Mouse (Mus musculus) lung, embryonic 16.5 days (tissue): ENCODE measurements around the gene Vps33b. TPM values are rescaled to one million over a fixed set of nuclear protein-coding genes. Genes with fewer than 3 reads are reported as not detected.
A peak's percentile ranks its signal among the peaks of the same experiment; 100 is the strongest.

Experiments
- ATAC-seq: fragments of 200-750 bp; cut with Nextera tagmentation; 2 replicates; pipeline ENCODE4 v1.8.0; 2017; ENCODE audit warnings: low read depth, mild to moderate bottlenecking, moderate library complexity
- H3K27ac ChIP-seq: fragments of 300-500 bp; sonication (generic); 2 replicates; pipeline ENCODE4 v1.5.1; 2014; ENCODE audit warnings: mild to moderate bottlenecking, control low read depth, low read length
- H3K27me3 ChIP-seq: fragments of 300-500 bp; sonication (generic); 2 replicates; pipeline ENCODE4 v1.6.1; 2014; ENCODE audit warnings: low read depth, low read length, mixed read lengths; ENCODE audit not compliant: control insufficient read depth, insufficient read depth
- H3K36me3 ChIP-seq: fragments of 300-500 bp; sonication (generic); 2 replicates; pipeline ENCODE4 v1.6.1; 2014; ENCODE audit warnings: low read length; ENCODE audit not compliant: control insufficient read depth, insufficient read depth
- H3K4me1 ChIP-seq: fragments of 300-500 bp; sonication (generic); replicated peaks from 2 replicates; pipeline ENCODE4 v1.6.1; 2014; ENCODE audit warnings: low read length, mixed read lengths; ENCODE audit not compliant: control insufficient read depth, insufficient read depth
- H3K4me2 ChIP-seq: fragments of 300-500 bp; sonication (generic); 2 replicates; pipeline ENCODE4 v1.6.1; 2014; ENCODE audit warnings: low read depth, low read length, control low read depth
- H3K4me3 ChIP-seq: fragments of 300-500 bp; sonication (generic); 2 replicates; pipeline ENCODE4 v1.5.1; 2014; ENCODE audit warnings: mild to moderate bottlenecking, low read length, control low read depth
- H3K9ac ChIP-seq: fragments of 300-500 bp; sonication (generic); 2 replicates; pipeline ENCODE4 v1.6.1; 2014; ENCODE audit warnings: low read length, control low read depth
- H3K9me3 ChIP-seq: fragments of 300-500 bp; sonication (generic); 2 replicates; pipeline ENCODE4 v1.6.1; 2016; ENCODE audit warnings: low read length; ENCODE audit not compliant: control insufficient read depth
- WGBS: fragments of 180-500 bp; shearing (Covaris S2); extraction: QIAGEN DNeasy Blood & Tissue Kit; methylation state at CpG from one replicate; pipeline ENCODE4 v1.1.7; 2014; 5-methylcytosine and 5-hydroxymethylcytosine counted together
- polyA plus RNA-seq: library from polyadenylated mRNA; unstranded; fragments of >200 nt; fragmentation: Nextera tagmentation; extraction: Ambion mirVana; gene quantifications from 2 replicates; pipeline ENCODE4 v1.2.1, GENCODE M21; 2015

Gene Vps33b
- polyA plus RNA-seq, 1 experiment from 2014 or later: 10.7 TPM

DNA sequence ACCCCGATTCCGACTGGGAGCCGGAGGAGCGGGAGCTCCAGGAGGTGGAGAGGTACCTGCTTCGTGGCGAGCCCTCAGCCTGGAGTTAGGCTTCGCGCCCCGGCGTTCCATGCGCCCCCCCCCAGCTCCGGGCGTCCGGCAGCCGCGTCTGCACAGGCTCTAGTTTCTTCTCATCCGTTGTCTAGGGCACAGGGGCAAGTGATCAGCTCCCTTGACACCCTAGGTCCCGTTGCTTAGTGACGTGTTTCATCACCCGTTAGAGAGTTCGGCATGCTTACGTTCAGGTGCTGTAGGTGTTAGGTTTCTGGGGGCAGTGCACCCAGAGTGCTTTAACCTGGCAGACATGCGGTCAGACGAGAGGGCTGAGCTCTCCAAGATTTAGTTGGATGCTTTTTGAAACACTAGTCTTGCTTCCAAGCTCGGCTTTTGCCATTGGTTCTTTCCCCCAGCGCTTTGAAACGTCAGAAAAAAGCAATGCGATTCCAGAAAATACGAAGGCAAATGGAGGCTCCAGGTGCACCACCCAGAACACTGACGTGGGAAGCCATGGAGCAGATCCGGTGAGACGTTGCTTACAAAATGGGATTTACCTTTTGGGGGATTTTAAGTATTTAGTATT lies 8.0 kb upstream of the Vps33b start:
- 1% methylated on average over 32 of the region's 32 CpGs for WGBS
- Histone ChIP-seq H3K36me3 (peaks cover 21% of the 10 kb centered on the region), H3K9ac (peak overlapping the region; percentile 81), H3K27me3 (no peaks in the 10 kb centered on the region), H3K4me1 (peaks cover 11% of the 10 kb centered on the region), H3K4me2 (peak overlapping the region; percentile 82), H3K27ac (peak overlapping the region; percentile 55), H3K4me3 (peak overlapping the region; percentile 81), H3K9me3 (no peaks in the 10 kb centered on the region)
- peak; percentile 62 for ATAC-seq

DNA sequence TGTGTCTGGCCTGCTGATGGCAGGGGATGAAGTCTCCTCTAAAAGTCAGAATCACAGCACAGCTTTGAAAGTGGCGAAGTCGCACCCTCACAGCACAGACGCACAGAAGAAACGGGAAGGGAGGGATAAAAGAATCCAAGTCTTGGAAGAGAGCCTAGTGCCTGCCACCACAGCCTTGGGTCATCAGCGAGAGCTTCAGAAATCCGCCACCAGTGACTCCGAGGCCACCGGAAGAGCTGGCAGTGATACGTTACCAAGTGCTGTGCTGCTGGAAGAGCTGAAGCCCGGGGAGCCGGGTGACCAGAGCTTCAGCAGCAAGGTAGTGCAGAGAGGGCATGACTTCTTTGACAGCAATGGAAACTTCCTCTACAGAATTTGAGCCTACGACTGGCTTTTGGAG lies 4.8 kb upstream of the Vps33b start:
- Histone ChIP-seq H3K27ac (no peak overlapping the region), H3K4me3 (no peak overlapping the region), H3K36me3 (peaks cover 27% of the 10 kb centered on the region), H3K4me1 (peaks cover 16% of the 10 kb centered on the region), H3K4me2 (no peak overlapping the region), H3K9ac (no peak overlapping the region), H3K9me3 (no peaks in the 10 kb centered on the region), H3K27me3 (no peaks in the 10 kb centered on the region)
- ATAC-seq: no peak
- 85% methylated on average over 12 of the region's 12 CpGs for WGBS

DNA sequence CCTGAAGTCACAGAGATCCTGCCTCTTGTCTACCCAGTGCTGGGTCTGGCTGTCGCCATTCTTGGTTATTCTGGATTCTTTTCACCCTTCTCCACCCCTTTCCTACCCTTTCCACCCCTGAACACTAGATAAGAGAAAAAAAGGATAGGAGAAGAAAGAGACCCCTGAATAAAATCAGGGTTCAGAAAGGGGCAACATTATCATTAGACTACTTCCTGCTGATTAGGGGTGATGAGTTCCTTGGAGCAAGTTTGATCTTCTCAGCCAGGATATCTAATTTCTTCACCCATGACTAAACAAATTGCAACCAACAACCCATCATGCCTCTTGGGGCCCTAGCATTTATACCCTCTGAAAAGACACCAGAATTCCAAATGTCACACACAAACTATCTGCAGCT lies 1.7 kb upstream of the Vps33b start:
- Histone ChIP-seq H3K4me1 (peaks cover 16% of the 10 kb centered on the region), H3K27ac (no peak overlapping the region), H3K9me3 (no peaks in the 10 kb centered on the region), H3K27me3 (no peaks in the 10 kb centered on the region), H3K36me3 (peaks cover 27% of the 10 kb centered on the region), H3K9ac (no peak overlapping the region), H3K4me3 (no peak overlapping the region), H3K4me2 (no peak overlapping the region)
- 61% methylated on average over 1 of the region's 1 CpGs for WGBS
- no peak for ATAC-seq

DNA sequence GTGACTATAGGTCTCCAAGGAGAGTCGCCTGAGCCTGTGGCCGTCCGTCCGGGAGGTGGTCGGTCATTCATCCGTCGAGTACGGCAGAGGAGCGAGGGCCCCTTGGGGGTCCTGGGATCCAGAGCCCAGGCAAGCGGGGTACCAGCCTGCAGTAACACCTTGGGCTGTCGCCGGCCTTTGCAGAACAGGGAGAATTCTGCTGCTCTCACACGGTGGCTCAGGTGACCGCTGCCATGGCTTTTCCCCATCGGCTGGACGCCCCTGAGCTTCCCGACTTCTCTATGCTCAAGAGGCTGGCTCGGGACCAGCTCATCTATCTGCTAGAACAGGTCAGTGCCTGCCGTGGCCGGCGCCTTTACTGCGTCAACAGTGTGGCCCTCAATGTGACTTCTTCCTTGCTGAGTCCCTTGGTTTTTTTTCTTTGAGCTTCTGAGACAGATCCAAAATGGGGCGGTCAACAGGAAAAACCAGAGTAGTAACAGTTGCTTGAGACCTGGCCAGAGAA lies 354 bp downstream of the Vps33b start:
- Histone ChIP-seq H3K4me1 (peaks cover 16% of the 10 kb centered on the region), H3K4me3 (peak overlapping the region; percentile 76), H3K27me3 (no peaks in the 10 kb centered on the region), H3K4me2 (peak overlapping the region; percentile 93), H3K36me3 (peaks cover 29% of the 10 kb centered on the region), H3K9ac (peak overlapping the region; percentile 77), H3K9me3 (peaks cover 5% of the 10 kb centered on the region), H3K27ac (peak overlapping the region; percentile 32; the same call in 1 of the 2 replicates)
- 1% methylated on average over 23 of the region's 23 CpGs for WGBS
- ATAC-seq: peak; percentile 68

DNA sequence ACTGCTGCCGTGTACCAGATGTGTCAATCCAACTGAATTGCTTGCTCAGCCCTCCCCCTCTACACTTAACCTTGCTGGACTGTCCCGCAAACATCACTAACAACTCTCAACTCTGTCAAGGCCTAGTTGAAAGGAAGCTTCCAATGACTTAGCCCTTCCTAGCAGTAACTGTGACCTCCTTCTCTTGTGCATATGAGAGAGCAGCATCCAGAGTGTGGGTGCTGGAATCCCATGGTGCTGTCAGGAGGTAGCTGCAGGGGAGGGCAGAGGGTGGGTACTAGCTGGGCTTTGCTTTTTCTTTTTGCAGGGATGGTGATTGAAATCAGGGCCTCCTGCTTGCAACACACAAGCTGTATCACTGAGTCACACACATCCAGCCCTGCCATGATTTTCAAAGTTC lies 4.0 kb downstream of the Vps33b start:
- Histone ChIP-seq H3K9ac (no peak overlapping the region), H3K4me2 (no peak overlapping the region), H3K4me1 (peaks cover 15% of the 10 kb centered on the region), H3K4me3 (no peak overlapping the region), H3K36me3 (peaks cover 29% of the 10 kb centered on the region), H3K9me3 (peaks cover 10% of the 10 kb centered on the region), H3K27me3 (no peaks in the 10 kb centered on the region), H3K27ac (no peak overlapping the region)
- 92% methylated on average over 2 of the region's 2 CpGs for WGBS
- ATAC-seq: no peak

DNA sequence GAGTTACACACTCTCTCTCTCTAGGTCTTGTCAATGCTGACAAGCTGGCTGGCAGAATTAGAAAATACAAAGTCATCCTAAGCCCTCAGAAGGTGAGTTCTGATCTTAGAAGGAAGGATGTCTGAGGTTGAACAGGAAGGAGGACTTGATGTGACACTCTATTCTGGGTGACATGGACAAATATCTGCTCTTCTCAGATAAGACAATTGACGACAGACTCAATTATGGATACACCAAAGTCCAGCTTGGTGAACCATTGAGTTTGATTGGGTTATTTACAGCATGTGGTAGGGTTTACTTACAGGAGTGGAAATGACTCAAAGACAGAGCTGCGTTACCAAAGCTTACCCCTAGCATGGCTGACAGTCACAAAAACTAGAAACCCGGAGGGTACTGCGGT lies 6.9 kb downstream of the Vps33b start:
- WGBS: 94% methylated on average over 4 of the region's 4 CpGs
- H3K36me3 ChIP-seq: peaks cover 29% of the 10 kb centered on the region

DNA sequence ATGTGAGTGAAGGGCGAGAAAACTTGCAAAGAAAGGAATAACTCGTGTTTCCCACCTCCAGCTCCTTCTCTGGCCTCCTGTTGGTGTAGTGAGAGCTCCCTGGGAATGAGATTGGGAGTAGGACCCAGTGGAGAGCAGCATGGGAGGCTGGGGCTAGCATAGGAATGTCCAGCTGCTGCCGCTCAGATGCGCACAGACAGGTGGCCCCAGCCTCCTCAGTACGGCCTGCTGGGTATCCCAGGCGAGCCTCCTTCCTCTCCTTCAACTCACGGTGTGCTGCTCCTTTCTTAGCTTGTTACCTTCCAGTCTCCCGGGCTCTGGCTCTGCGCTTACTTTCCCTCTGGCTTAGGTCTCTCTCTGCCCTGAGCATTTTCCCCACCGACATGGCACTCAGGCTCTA lies 10.6 kb downstream of the Vps33b start:
- WGBS: 80% methylated on average over 10 of the region's 10 CpGs
- Histone ChIP-seq H3K27me3 (no peaks in the 10 kb centered on the region), H3K4me2 (no peak overlapping the region), H3K4me1 (no peaks in the 10 kb centered on the region), H3K27ac (no peak overlapping the region), H3K36me3 (peaks cover 21% of the 10 kb centered on the region), H3K4me3 (no peak overlapping the region), H3K9ac (no peak overlapping the region), H3K9me3 (peaks cover 2% of the 10 kb centered on the region)
- ATAC-seq: no peak

More for the DNA sequence above, 6.9 kb downstream of the Vps33b start:
- Histone ChIP-seq H3K9me3 (peaks cover 10% of the 10 kb centered on the region), H3K27ac (no peak overlapping the region), H3K4me1 (no peaks in the 10 kb centered on the region), H3K9ac (no peak overlapping the region), H3K27me3 (no peaks in the 10 kb centered on the region), H3K4me3 (no peak overlapping the region), H3K4me2 (no peak overlapping the region)
- no peak for ATAC-seq

GRCm38 (mm10) chr7:80280998-80281397 lies 11.5 kb downstream of the Vps33b start:
- no peak for ATAC-seq
- Histone ChIP-seq H3K27me3 (no peaks in the 10 kb centered on the region), H3K4me1 (no peaks in the 10 kb centered on the region), H3K4me2 (no peak overlapping the region), H3K27ac (no peak overlapping the region), H3K9me3 (no peaks in the 10 kb centered on the region), H3K36me3 (peaks cover 23% of the 10 kb centered on the region), H3K9ac (no peak overlapping the region), H3K4me3 (no peak overlapping the region)
- WGBS: 79% methylated on average over 2 of the region's 2 CpGs

- Histone ChIP-seq H3K4me2 (no peak overlapping the region), H3K27me3 (no peaks in the 10 kb centered on the region), H3K4me1 (no peaks in the 10 kb centered on the region), H3K27ac (no peak overlapping the region), H3K36me3 (peaks cover 17% of the 10 kb centered on the region), H3K9ac (no peak overlapping the region), H3K9me3 (no peaks in the 10 kb centered on the region), H3K4me3 (no peak overlapping the region)
- 82% methylated on average over 3 of the region's 3 CpGs for WGBS
- no peak for ATAC-seq
Observed at GRCm38 (mm10) chr7:80281646-80282045, 12.2 kb downstream of the Vps33b start.
